Mouse (Mus musculus): ENCODE data around the gene Amy2a5. TPM values are rescaled to one million over a fixed set of nuclear protein-coding genes. Genes with fewer than 3 reads are reported as not detected.
"Not testable (repeated sequence)": the region's sequence is repeated elsewhere in the genome, so short reads cannot be mapped to it uniquely, and the experiment has no call there.

Amy2a5 gene
- not detected in 2 replicates for total RNA-seq (2017)

DNA sequence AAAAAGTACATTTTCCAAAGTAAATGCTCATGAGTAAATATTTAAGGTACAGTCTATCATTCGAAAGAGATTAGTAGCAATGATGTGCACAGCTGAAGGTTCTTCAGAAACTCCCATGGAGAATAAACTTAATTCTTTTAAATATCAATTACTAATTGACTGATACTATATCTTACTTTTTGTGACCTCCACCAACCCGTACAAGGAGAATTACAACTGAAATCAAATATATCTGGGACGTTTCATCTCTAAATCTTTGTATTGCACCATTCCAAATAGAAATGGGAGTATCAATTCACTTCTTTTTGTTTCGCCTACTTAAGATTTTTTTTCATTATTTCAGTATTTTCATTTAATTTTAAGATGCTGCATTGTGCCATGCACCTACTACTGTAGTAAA, at the start of gene Amy2a5:
Gene Amy2a5, minus strand, starts transcription at position 101 of the 400 bp plus-strand sequence.
- not testable (repeated sequence) for ATAC-seq (replicated peaks in 1 of 2; ENCODE audit: insufficient read depth in 1 of 2, low FRiP score in 2 of 2, low TSS enrichment in 1 of 2, low read depth in 1 of 2, poor library complexity in 2 of 2, severe bottlenecking in 2 of 2)

DNA sequence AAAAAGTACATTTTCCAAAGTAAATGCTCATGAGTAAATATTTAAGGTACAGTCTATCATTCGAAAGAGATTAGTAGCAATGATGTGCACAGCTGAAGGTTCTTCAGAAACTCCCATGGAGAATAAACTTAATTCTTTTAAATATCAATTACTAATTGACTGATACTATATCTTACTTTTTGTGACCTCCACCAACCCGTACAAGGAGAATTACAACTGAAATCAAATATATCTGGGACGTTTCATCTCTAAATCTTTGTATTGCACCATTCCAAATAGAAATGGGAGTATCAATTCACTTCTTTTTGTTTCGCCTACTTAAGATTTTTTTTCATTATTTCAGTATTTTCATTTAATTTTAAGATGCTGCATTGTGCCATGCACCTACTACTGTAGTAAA, 32.7 kb upstream of the Amy2a5 start, which contains the start of gene Amy2a4:
Gene Amy2a4, minus strand, starts transcription at position 101 of the 400 bp plus-strand sequence.
- ATAC-seq (replicated peaks in 1 of 2; ENCODE audit: insufficient read depth in 1 of 2, low FRiP score in 2 of 2, low TSS enrichment in 1 of 2, low read depth in 1 of 2, poor library complexity in 2 of 2, severe bottlenecking in 2 of 2) = not testable (repeated sequence)

DNA sequence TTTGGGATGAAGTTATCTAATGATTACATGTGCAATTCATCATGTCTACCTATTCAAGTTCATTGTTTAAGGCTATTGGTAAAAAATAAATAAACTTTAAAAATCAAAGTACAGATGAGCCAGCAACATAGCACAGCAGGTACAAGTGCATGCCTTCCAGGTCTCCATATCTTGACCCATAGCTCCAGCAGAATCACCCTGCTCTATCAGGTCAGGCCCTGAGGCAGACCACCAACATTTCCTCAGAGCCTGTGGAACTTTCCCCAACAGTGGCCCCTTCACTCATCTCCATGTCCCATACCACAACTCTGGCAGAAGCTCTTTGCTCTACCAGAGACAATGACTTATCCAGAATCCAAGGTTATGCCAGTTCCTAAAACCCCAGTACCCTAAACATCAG, 21.6 kb upstream of the Amy2a5 start:
- peak; percentile 22 to 32; a peak in 1 of 4 replicates for ATAC-seq (replicated peaks in 1 of 2; ENCODE audit: insufficient read depth in 1 of 2, low FRiP score in 2 of 2, low TSS enrichment in 1 of 2, low read depth in 1 of 2, poor library complexity in 2 of 2, severe bottlenecking in 2 of 2)

DNA sequence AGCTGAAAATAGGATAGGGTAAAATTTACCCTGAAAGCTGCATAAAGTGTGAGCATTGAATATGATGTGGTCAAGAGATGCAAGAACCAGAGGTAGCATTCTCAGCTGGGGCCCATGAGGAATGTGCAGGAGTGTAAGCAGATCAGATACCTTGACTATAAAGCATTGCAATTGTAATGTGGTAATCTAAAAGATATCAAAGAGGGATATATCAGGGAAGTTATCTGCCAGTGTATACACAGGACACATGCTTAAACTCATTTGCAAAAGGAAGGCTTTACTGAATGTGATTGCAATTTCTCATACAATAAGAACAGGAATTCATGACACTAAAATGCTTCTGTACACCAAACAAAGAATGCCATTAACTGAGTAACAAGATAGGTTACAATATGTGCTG, 20.9 kb upstream of the Amy2a5 start:
- not testable (repeated sequence) for ATAC-seq (replicated peaks in 1 of 2; ENCODE audit: insufficient read depth in 1 of 2, low FRiP score in 2 of 2, low TSS enrichment in 1 of 2, low read depth in 1 of 2, poor library complexity in 2 of 2, severe bottlenecking in 2 of 2)

DNA sequence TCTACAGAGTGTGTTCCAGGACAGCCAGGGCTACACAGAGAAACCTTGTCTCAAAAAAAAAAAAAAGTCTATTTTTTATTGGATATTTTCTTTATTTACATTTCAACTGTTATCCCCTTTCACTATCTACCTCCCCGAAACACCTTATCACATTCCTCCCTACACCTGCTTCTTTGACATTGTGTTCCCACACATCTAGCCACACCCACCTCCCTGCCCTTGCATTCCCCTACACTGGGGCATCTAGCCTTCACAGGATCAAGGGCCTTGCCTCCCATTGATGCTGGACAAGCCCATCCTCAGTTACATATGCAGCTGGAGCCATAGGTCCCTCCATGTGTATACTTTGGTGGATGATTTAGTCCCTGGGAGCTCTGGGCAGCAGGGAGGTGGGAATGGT, 31.5 kb downstream of the Amy2a5 start:
- ATAC-seq (replicated peaks in 1 of 2; ENCODE audit: insufficient read depth in 1 of 2, low FRiP score in 2 of 2, low TSS enrichment in 1 of 2, low read depth in 1 of 2, poor library complexity in 2 of 2, severe bottlenecking in 2 of 2) = no peak

Other genes starting within 250 kb of the Amy2a5 start
- gene Amy2a4, start 32.6 kb upstream of the Amy2a5 start, total RNA-seq (2017) = not detected in 2 replicates
- not detected in 2 replicates for gene Amy2a3, start 65.2 kb upstream of the Amy2a5 start, total RNA-seq (2017)
- gene Amy2a2, start 97.8 kb upstream of the Amy2a5 start, total RNA-seq (2017) = not detected in 2 replicates